Mouse (Mus musculus) intestine, embryonic 15.5 days (tissue): ENCODE measurements at regions not wholly inside any gene's neighbourhood (a gene's known extent, or its start where the extent isn't known, plus 50 kb on each side); places are given as distances from the start of the nearest gene placed in this dataset.

Experiments
- ATAC-seq: fragments of 200-750 bp; cut with Nextera tagmentation; 2 replicates; pipeline ENCODE4 v1.8.0; 2017; ENCODE audit warnings: moderate TSS enrichment, moderate library complexity
- H3K27ac ChIP-seq: fragments of 300-500 bp; sonication (generic); 2 replicates; pipeline ENCODE4 v1.5.1; 2015; ENCODE audit warnings: mild to moderate bottlenecking, inconsistent platforms
- H3K27me3 ChIP-seq: fragments of 300-500 bp; sonication (generic); replicated peaks from 2 replicates; pipeline ENCODE4 v1.6.1; 2015; ENCODE audit warnings: inconsistent platforms
- H3K36me3 ChIP-seq: fragments of 300-500 bp; sonication (generic); 2 replicates; pipeline ENCODE4 v1.6.1; 2015; ENCODE audit warnings: inconsistent platforms
- H3K4me1 ChIP-seq: fragments of 300-500 bp; sonication (generic); replicated peaks from 2 replicates; pipeline ENCODE4 v1.6.1; 2015; ENCODE audit warnings: inconsistent platforms
- H3K4me2 ChIP-seq: fragments of 300-500 bp; sonication (generic); replicated peaks from 2 replicates; pipeline ENCODE4 v1.6.1; 2015; ENCODE audit warnings: mild to moderate bottlenecking, inconsistent platforms
- H3K4me3 ChIP-seq: fragments of 300-500 bp; sonication (generic); replicated peaks from 2 replicates; pipeline ENCODE4 v1.5.1; 2015; ENCODE audit warnings: inconsistent platforms
- H3K9ac ChIP-seq: fragments of 300-500 bp; sonication (generic); 2 replicates; pipeline ENCODE4 v1.6.1; 2015; ENCODE audit warnings: inconsistent platforms
- H3K9me3 ChIP-seq: fragments of 300-500 bp; sonication (generic); 2 replicates; pipeline ENCODE4 v1.6.1; 2016; ENCODE audit warnings: inconsistent platforms
- WGBS: fragments of 180-500 bp; shearing (Covaris S2); methylation state at CpG from one replicate; pipeline ENCODE4 v1.1.7; 2015; 5-methylcytosine and 5-hydroxymethylcytosine counted together

- no peaks in the 10 kb centered on the region for H3K9me3 ChIP-seq
- no peak overlapping the region for H3K9ac ChIP-seq
- WGBS = 86% methylated on average over 3 of the region's 3 CpGs
Observed at GRCm38 (mm10) chr8:77919776-77920175, 195.5 kb upstream of the Ednra start.

GRCm38 (mm10) chr8:77921868-77922267 lies 197.6 kb upstream of the Ednra start:
- H3K4me1 ChIP-seq = no peaks in the 10 kb centered on the region
- no peaks in the 10 kb centered on the region for H3K27me3 ChIP-seq
- no peak for ATAC-seq
- H3K36me3 ChIP-seq = no peaks in the 10 kb centered on the region
- no peaks in the 10 kb centered on the region for H3K9me3 ChIP-seq
- no peak overlapping the region for H3K4me3 ChIP-seq
- no peak overlapping the region for H3K27ac ChIP-seq
- no peak overlapping the region for H3K9ac ChIP-seq
- WGBS = 69% methylated on average over 4 of the region's 4 CpGs
- H3K4me2 ChIP-seq = no peak overlapping the region

More at GRCm38 (mm10) chr8:77919776-77920175, 195.5 kb upstream of the Ednra start:
- no peaks in the 10 kb centered on the region for H3K4me1 ChIP-seq
- no peak for ATAC-seq
- H3K36me3 ChIP-seq = no peaks in the 10 kb centered on the region
- H3K27me3 ChIP-seq = no peaks in the 10 kb centered on the region
- H3K4me3 ChIP-seq = no peak overlapping the region
- H3K27ac ChIP-seq = no peak overlapping the region
- no peak overlapping the region for H3K4me2 ChIP-seq

- peak; percentile 74 for ATAC-seq
- Histone ChIP-seq H3K4me3 (no peak overlapping the region), H3K9me3 (no peaks in the 10 kb centered on the region), H3K4me1 (no peaks in the 10 kb centered on the region), H3K36me3 (no peaks in the 10 kb centered on the region), H3K27me3 (no peaks in the 10 kb centered on the region), H3K27ac (no peak overlapping the region), H3K4me2 (no peak overlapping the region), H3K9ac (no peak overlapping the region)
- 86% methylated on average over 3 of the region's 3 CpGs for WGBS
Observed at GRCm38 (mm10) chr8:77947702-77948101, 223.4 kb upstream of the Ednra start.

GRCm38 (mm10) chr8:77949640-77950039 lies 225.4 kb upstream of the Ednra start:
- Histone ChIP-seq H3K9ac (no peak overlapping the region), H3K4me2 (no peak overlapping the region), H3K4me1 (no peaks in the 10 kb centered on the region), H3K27ac (no peak overlapping the region), H3K4me3 (no peak overlapping the region), H3K27me3 (no peaks in the 10 kb centered on the region), H3K36me3 (no peaks in the 10 kb centered on the region), H3K9me3 (no peaks in the 10 kb centered on the region)
- peak; percentile 88 for ATAC-seq
- WGBS = 63% methylated on average over 5 of the region's 5 CpGs

GRCm38 (mm10) chr8:77958814-77959372 lies 234.6 kb upstream of the Ednra start:
- no peak overlapping the region for H3K9ac ChIP-seq
- ATAC-seq = no peak
- WGBS = 81% methylated on average over 4 of the region's 4 CpGs
- no peak overlapping the region for H3K27ac ChIP-seq
- no peaks in the 10 kb centered on the region for H3K36me3 ChIP-seq
- H3K4me2 ChIP-seq = no peak overlapping the region
- H3K4me1 ChIP-seq = no peaks in the 10 kb centered on the region
- no peaks in the 10 kb centered on the region for H3K27me3 ChIP-seq
- H3K4me3 ChIP-seq = no peak overlapping the region
- no peaks in the 10 kb centered on the region for H3K9me3 ChIP-seq

GRCm38 (mm10) chr8:77963102-77963698 lies 238.9 kb upstream of the Ednra start:
- no peaks in the 10 kb centered on the region for H3K27me3 ChIP-seq
- WGBS = 76% methylated on average over 3 of the region's 3 CpGs
- H3K27ac ChIP-seq = no peak overlapping the region
- no peak overlapping the region for H3K4me3 ChIP-seq
- H3K4me2 ChIP-seq = no peak overlapping the region
- ATAC-seq = no peak
- H3K4me1 ChIP-seq = no peaks in the 10 kb centered on the region
- H3K9ac ChIP-seq = no peak overlapping the region
- H3K36me3 ChIP-seq = no peaks in the 10 kb centered on the region
- H3K9me3 ChIP-seq = no peaks in the 10 kb centered on the region

GRCm38 (mm10) chr8:77970378-77970777 lies 242.7 kb upstream of the Ttc29 start:
- Histone ChIP-seq H3K9ac (no peak overlapping the region), H3K27ac (no peak overlapping the region), H3K4me1 (no peaks in the 10 kb centered on the region), H3K36me3 (no peaks in the 10 kb centered on the region), H3K9me3 (no peaks in the 10 kb centered on the region), H3K4me2 (no peak overlapping the region), H3K4me3 (no peak overlapping the region), H3K27me3 (no peaks in the 10 kb centered on the region)
- ATAC-seq = no peak
- 53% methylated on average over 8 of the region's 8 CpGs for WGBS

- no peaks in the 10 kb centered on the region for H3K4me1 ChIP-seq
- WGBS = 34% methylated on average over 4 of the region's 4 CpGs
- no peak for ATAC-seq
- no peak overlapping the region for H3K27ac ChIP-seq
- H3K36me3 ChIP-seq = no peaks in the 10 kb centered on the region
- no peaks in the 10 kb centered on the region for H3K27me3 ChIP-seq
- no peak overlapping the region for H3K4me2 ChIP-seq
- no peak overlapping the region for H3K4me3 ChIP-seq
- no peak overlapping the region for H3K9ac ChIP-seq
- H3K9me3 ChIP-seq = no peaks in the 10 kb centered on the region
Observed at GRCm38 (mm10) chr8:77973714-77974113, 239.4 kb upstream of the Ttc29 start.

GRCm38 (mm10) chr8:77979106-77979505 lies 234.0 kb upstream of the Ttc29 start:
- H3K4me3 ChIP-seq = no peak overlapping the region
- no peaks in the 10 kb centered on the region for H3K36me3 ChIP-seq
- H3K27me3 ChIP-seq = no peaks in the 10 kb centered on the region
- no peak overlapping the region for H3K4me2 ChIP-seq
- 70% methylated on average over 2 of the region's 2 CpGs for WGBS
- no peaks in the 10 kb centered on the region for H3K4me1 ChIP-seq
- H3K9ac ChIP-seq = no peak overlapping the region
- no peak for ATAC-seq
- H3K27ac ChIP-seq = no peak overlapping the region
- no peaks in the 10 kb centered on the region for H3K9me3 ChIP-seq

GRCm38 (mm10) chr8:77980701-77981100 lies 232.4 kb upstream of the Ttc29 start:
- ATAC-seq = no peak; the same call in 1 of the 2 replicates
- no peaks in the 10 kb centered on the region for H3K4me1 ChIP-seq
- H3K27ac ChIP-seq = no peak overlapping the region
- H3K4me2 ChIP-seq = no peak overlapping the region
- no peak overlapping the region for H3K9ac ChIP-seq
- H3K9me3 ChIP-seq = no peaks in the 10 kb centered on the region
- H3K36me3 ChIP-seq = no peaks in the 10 kb centered on the region
- 42% methylated on average over 3 of the region's 3 CpGs for WGBS
- H3K27me3 ChIP-seq = no peaks in the 10 kb centered on the region
- H3K4me3 ChIP-seq = no peak overlapping the region

- H3K4me2 ChIP-seq = no peak overlapping the region
- 84% methylated on average over 3 of the region's 3 CpGs for WGBS
- no peak overlapping the region for H3K9ac ChIP-seq
- H3K4me3 ChIP-seq = no peak overlapping the region
- no peaks in the 10 kb centered on the region for H3K9me3 ChIP-seq
- no peaks in the 10 kb centered on the region for H3K27me3 ChIP-seq
- no peaks in the 10 kb centered on the region for H3K4me1 ChIP-seq
- no peaks in the 10 kb centered on the region for H3K36me3 ChIP-seq
- no peak overlapping the region for H3K27ac ChIP-seq
- no peak for ATAC-seq
Observed at GRCm38 (mm10) chr8:77982031-77982430, 231.1 kb upstream of the Ttc29 start.

GRCm38 (mm10) chr8:77983476-77983875 lies 229.6 kb upstream of the Ttc29 start:
- Histone ChIP-seq H3K9me3 (no peaks in the 10 kb centered on the region), H3K27me3 (no peaks in the 10 kb centered on the region), H3K4me3 (no peak overlapping the region), H3K4me2 (no peak overlapping the region), H3K27ac (no peak overlapping the region), H3K9ac (no peak overlapping the region), H3K36me3 (no peaks in the 10 kb centered on the region), H3K4me1 (no peaks in the 10 kb centered on the region)
- no peak; the same call in 1 of the 2 replicates for ATAC-seq
- WGBS = 34% methylated on average over 3 of the region's 3 CpGs

GRCm38 (mm10) chr8:77987237-77987636 lies 225.9 kb upstream of the Ttc29 start:
- no peak overlapping the region for H3K4me3 ChIP-seq
- no peaks in the 10 kb centered on the region for H3K4me1 ChIP-seq
- no peaks in the 10 kb centered on the region for H3K36me3 ChIP-seq
- no peak overlapping the region for H3K9ac ChIP-seq
- H3K4me2 ChIP-seq = no peak overlapping the region
- no peaks in the 10 kb centered on the region for H3K9me3 ChIP-seq
- no peaks in the 10 kb centered on the region for H3K27me3 ChIP-seq
- no peak for ATAC-seq
- H3K27ac ChIP-seq = no peak overlapping the region
